ENCODE assay signal across 9 mouse cellular contexts in the genomic region with DNA sequence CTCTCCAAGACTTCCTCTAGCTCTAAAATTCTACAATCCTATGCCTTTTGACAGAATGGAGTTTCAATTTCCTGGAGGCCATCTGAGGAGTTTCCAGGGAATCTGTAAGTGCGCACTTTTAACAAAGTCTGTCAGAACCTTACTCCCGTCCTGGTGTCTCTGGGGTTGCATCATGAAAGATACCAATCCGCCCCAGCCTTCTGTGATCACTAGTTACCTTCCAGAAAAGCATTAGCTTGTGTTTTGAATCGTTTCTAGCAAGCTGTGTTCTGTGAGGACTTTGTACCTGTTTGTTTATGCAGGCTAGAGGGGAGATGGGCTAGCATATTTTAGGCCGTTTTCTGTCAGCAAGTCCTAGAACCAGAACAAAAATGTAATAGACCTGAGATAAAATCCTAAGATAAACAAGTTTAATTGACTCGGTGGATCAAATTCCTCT. TPM values are rescaled to one million over a fixed set of nuclear protein-coding genes. Genes with fewer than 3 reads are reported as not detected.
A peak's percentile ranks its signal among the peaks of the same experiment; 100 is the strongest.
DNase-seq lines count a peak whose midpoint lies in the region; ATAC-seq and TF ChIP-seq lines count a peak whose summit lies in the region.
"Had no signal": no experiment of that assay in that cellular context is flagged by ENCODE, and none has a peak within 500 bp of the region (broad histone marks: within the 10 kb centered on the region; RNA-seq: fewer than 3 reads in every experiment).

No protein-coding gene starts in this region.

- no peak for ATAC-seq in embryonic facial prominence, embryonic 13.5 days (ENCODE audit: insufficient number of reproducible peaks, insufficient read depth, low FRiP score, low TSS enrichment, low read depth)
- no peak for ATAC-seq in intestine, embryonic 16.5 days
- no peak for ATAC-seq in neural tube, embryonic 14.5 days (ENCODE audit: low read depth)

- H3K27me3 ChIP-seq in embryonic facial prominence, embryonic 13.5 days = no peaks in the 10 kb centered on the region
- H3K27me3 ChIP-seq in intestine, embryonic 16.5 days (replicated peaks; ENCODE audit: control insufficient read depth, insufficient read depth, low read length) = no peaks in the 10 kb centered on the region
- no peaks in the 10 kb centered on the region for H3K27me3 ChIP-seq in neural tube, embryonic 14.5 days (ENCODE audit: control insufficient read depth, insufficient read depth, low read length)

- peak overlapping the region; percentile 74; the same call in 1 of the 2 replicates for H3K27ac ChIP-seq in layer of hippocampus, adult 2 months
- peak overlapping the region; percentile 44; the same call in 1 of the 2 replicates for H3K27ac ChIP-seq in embryonic facial prominence, embryonic 13.5 days
- H3K27ac ChIP-seq in intestine, embryonic 16.5 days (ENCODE audit: low read length) = peak overlapping the region; percentile 47; the same call in 1 of the 2 replicates
- no peak overlapping the region for H3K27ac ChIP-seq in neural tube, embryonic 14.5 days (ENCODE audit: low read depth, low read length)

- peak overlapping the region; percentile 73 for H3K4me3 ChIP-seq in layer of hippocampus, adult 2 months
- H3K4me3 ChIP-seq in embryonic facial prominence, embryonic 13.5 days = peak overlapping the region; percentile 71
- peak overlapping the region; percentile 64 for H3K4me3 ChIP-seq in intestine, embryonic 16.5 days (ENCODE audit: low read length)
- H3K4me3 ChIP-seq in neural tube, embryonic 14.5 days (ENCODE audit: low read depth, low read length) = peak overlapping the region; percentile 53; the same call in 1 of the 2 replicates

- H3K4me1 ChIP-seq in embryonic facial prominence, embryonic 13.5 days = peaks cover 34% of the 10 kb centered on the region
- peaks cover 36% of the 10 kb centered on the region for H3K4me1 ChIP-seq in intestine, embryonic 16.5 days (ENCODE audit: control insufficient read depth, insufficient read depth, low read length)
- H3K4me1 ChIP-seq in neural tube, embryonic 14.5 days (ENCODE audit: control insufficient read depth, insufficient read depth, low read length) = 0 out of 2 replicates have a peak, but pooled peaks cover 4% of the 10 kb centered on the region

- 36% methylated on average over 6 of the region's 6 CpGs for WGBS in embryonic facial prominence, embryonic 13.5 days
- WGBS in intestine, embryonic 16.5 days = 30% methylated on average over 6 of the region's 6 CpGs
- 74% methylated on average over 6 of the region's 6 CpGs for WGBS in neural tube, embryonic 14.5 days

- intact Hi-C loops in left cerebral cortex, postnatal 25 days (cut with DNase I) = no loop called here

- no peak for DNase-seq in layer of hippocampus, adult 2 months (ENCODE audit: low spot score in 2 of 2)
- no peak for DNase-seq in layer of hippocampus, adult 9-11 months
- no peak for DNase-seq in left cerebral cortex, postnatal 25 days (ENCODE audit: low spot score in 2 of 2)
- no peak for DNase-seq in cerebellum, adult 11-12 months
- no peak for DNase-seq in spleen, adult 18-20 months
- DNase-seq: thymus, adult 2 months had no signal

- H3K36me3 ChIP-seq in embryonic facial prominence, embryonic 13.5 days = peaks cover 20% of the 10 kb centered on the region
- no peaks in the 10 kb centered on the region for H3K36me3 ChIP-seq in intestine, embryonic 16.5 days (ENCODE audit: control insufficient read depth, insufficient read depth, low read length)
- no peaks in the 10 kb centered on the region for H3K36me3 ChIP-seq in neural tube, embryonic 14.5 days (ENCODE audit: control insufficient read depth, insufficient read depth, low read length)

- TF ChIP-seq CTCF in layer of hippocampus, adult 2 months (conservative IDR thresholded peaks at IDR 0.05) = no peak

- H3K9me3 ChIP-seq in embryonic facial prominence, embryonic 13.5 days = no peaks in the 10 kb centered on the region
- no peaks in the 10 kb centered on the region for H3K9me3 ChIP-seq in intestine, embryonic 16.5 days (ENCODE audit: control insufficient read depth, low read length)
- H3K9me3 ChIP-seq in neural tube, embryonic 14.5 days (ENCODE audit: control insufficient read depth, low read length) = no peaks in the 10 kb centered on the region

- H3K4me2 ChIP-seq in embryonic facial prominence, embryonic 13.5 days = peak overlapping the region; percentile 76
- peak overlapping the region; percentile 57 for H3K4me2 ChIP-seq in intestine, embryonic 16.5 days (ENCODE audit: low read depth, low read length)
- peak overlapping the region; percentile 70; the same call in 1 of the 2 replicates for H3K4me2 ChIP-seq in neural tube, embryonic 14.5 days (ENCODE audit: low read depth, low read length)

- peak overlapping the region; percentile 82 for H3K9ac ChIP-seq in embryonic facial prominence, embryonic 13.5 days
- H3K9ac ChIP-seq in intestine, embryonic 16.5 days (ENCODE audit: low read depth, low read length) = peak overlapping the region; percentile 83
- no peak overlapping the region for H3K9ac ChIP-seq in neural tube, embryonic 14.5 days (replicated peaks; ENCODE audit: low read depth, low read length)

RNA-seq across cellular contexts. Expression of a gene that starts 0.9 kb away (rescaled TPM):
- 10 to 100 TPM; 18.3 to 18.5 TPM for total RNA-seq in layer of hippocampus, adult 2 months (2021)
- polyA plus RNA-seq in embryonic facial prominence, embryonic 13.5 days (2015; fragmentation: Nextera tagmentation; extraction: Ambion mirVana) = 29.2 and 31.0 TPM in 2 replicates
- polyA plus RNA-seq in intestine, embryonic 16.5 days (2015; fragmentation: Nextera tagmentation; extraction: Ambion mirVana) = 67.7 and 77.3 TPM in 2 replicates
- polyA plus RNA-seq in neural tube, embryonic 14.5 days (2014; fragmentation: Nextera tagmentation; extraction: Ambion mirVana) = 3.9 and 5.2 TPM in 2 replicates
- 1 to 10 TPM; 6.5 to 9.6 TPM for total RNA-seq in left cerebral cortex, postnatal 25 days (2021)

RNA-seq across cellular contexts. Expression of a gene that starts 48.0 kb away (rescaled TPM):
- total RNA-seq in layer of hippocampus, adult 2 months (2021) = under 1 TPM; 0.22 to 0.26 TPM
- polyA plus RNA-seq in embryonic facial prominence, embryonic 13.5 days (2015; fragmentation: Nextera tagmentation; extraction: Ambion mirVana) = 0.70 and 1.0 TPM in 2 replicates
- 1.0 and 1.5 TPM in 2 replicates for polyA plus RNA-seq in intestine, embryonic 16.5 days (2015; fragmentation: Nextera tagmentation; extraction: Ambion mirVana)
- polyA plus RNA-seq in neural tube, embryonic 14.5 days (2014; fragmentation: Nextera tagmentation; extraction: Ambion mirVana) = 0.17 and 0.46 TPM in 2 replicates
- under 1 TPM; 0.07 to 0.14 TPM for total RNA-seq in left cerebral cortex, postnatal 25 days (2021)
